Mouse (Mus musculus) bone marrow, adult 2 months (tissue): ENCODE measurements around the gene Setd6. TPM values are rescaled to one million over a fixed set of nuclear protein-coding genes. Genes with fewer than 3 reads are reported as not detected.

Experiments
- H3K27ac ChIP-seq: fragments of 200-500 bp; 2 replicates; pipeline ENCODE4 v1.5.1; 2012; ENCODE audit warnings: low read depth, mild to moderate bottlenecking, control low read depth, inconsistent platforms, low read length; ENCODE audit not compliant: control insufficient read depth, poor library complexity, insufficient read depth
- H3K4me1 ChIP-seq: fragments of 200-500 bp; 2 replicates; pipeline ENCODE4 v1.6.1; 2011; ENCODE audit warnings: low read length; ENCODE audit not compliant: control insufficient read depth, insufficient read depth
- H3K4me3 ChIP-seq: fragments of 200-500 bp; replicated peaks from 2 replicates; pipeline ENCODE3; 2011; ENCODE audit warnings: mild to moderate bottlenecking, low read depth, low read length, control low read depth; ENCODE audit not compliant: control insufficient read depth
- CTCF ChIP-seq: fragments of 200-500 bp; IDR thresholded peaks from 2 replicates; pipeline ENCODE4 v1.5.1; 2011; ENCODE audit warnings: low read length, control low read depth; ENCODE audit not compliant: control insufficient read depth, insufficient read depth
- POLR2A ChIP-seq: fragments of 200-500 bp; IDR thresholded peaks from 2 replicates; pipeline ENCODE4 v1.6.1; 2011; ENCODE audit warnings: low read depth, mild to moderate bottlenecking, control low read depth, low read length, borderline replicate concordance; ENCODE audit not compliant: control insufficient read depth
- WGBS: fragments of 180-500 bp; shearing (Covaris S2); methylation state at CpG from one replicate; pipeline ENCODE4 v1.1.7; 2018; 5-methylcytosine and 5-hydroxymethylcytosine counted together
- polyA plus RNA-seq: library from polyadenylated mRNA; stranded (reverse); fragments of >200 nt; gene quantifications from 2 replicates; pipeline ENCODE4 v1.2.4, GENCODE M21; 2011; ENCODE audit warnings: low replicate concordance; ENCODE audit not compliant: missing spikeins, insufficient read depth, insufficient read length

Setd6 gene
- polyA plus RNA-seq, 1 experiment: 34.7 TPM

DNA sequence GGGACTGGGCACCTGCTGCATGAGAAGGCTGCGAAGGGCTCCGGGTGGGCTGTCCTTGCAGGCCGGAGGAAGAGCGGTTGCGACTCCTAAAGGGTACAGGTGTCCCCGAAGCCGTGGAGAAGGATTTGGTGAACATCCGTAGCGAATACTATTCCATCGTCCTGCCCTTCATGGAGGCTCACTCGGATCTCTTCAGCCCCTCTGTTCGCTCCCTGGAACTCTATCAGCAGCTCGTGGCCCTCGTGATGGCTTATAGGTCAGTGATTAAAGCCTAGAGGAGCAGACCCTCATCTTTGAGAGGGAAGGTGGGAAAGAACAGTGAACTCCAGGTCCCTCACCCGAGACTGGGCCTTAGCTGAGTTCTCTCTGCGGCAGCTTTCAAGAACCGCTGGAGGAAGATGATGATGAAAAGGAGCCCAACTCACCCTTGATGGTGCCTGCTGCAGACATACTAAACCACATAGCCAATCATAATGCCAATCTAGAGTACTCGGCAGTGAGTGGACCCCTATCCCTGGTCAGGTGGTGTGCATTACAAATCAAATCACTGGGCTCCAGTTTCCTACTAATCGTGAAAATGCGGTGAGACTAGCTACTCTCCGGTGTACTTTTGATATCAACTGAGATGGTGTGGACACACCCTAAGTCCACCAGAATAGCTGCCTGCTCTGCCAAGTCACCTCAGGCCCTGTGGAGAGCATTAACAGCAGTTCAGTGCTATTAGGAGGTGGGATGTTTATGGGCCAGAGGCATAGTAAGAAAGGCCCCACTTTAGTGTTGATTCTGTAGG lies 1.1 kb downstream of the Setd6 start:
- Histone ChIP-seq H3K4me1 (no peaks in the 10 kb centered on the region), H3K27ac (no peak overlapping the region; the same call in 1 of the 2 replicates), H3K4me3 (no peak overlapping the region)
- 32% methylated on average over 21 of the region's 21 CpGs for WGBS
- TF ChIP-seq POLR2A (no peak), CTCF (no peak)

DNA sequence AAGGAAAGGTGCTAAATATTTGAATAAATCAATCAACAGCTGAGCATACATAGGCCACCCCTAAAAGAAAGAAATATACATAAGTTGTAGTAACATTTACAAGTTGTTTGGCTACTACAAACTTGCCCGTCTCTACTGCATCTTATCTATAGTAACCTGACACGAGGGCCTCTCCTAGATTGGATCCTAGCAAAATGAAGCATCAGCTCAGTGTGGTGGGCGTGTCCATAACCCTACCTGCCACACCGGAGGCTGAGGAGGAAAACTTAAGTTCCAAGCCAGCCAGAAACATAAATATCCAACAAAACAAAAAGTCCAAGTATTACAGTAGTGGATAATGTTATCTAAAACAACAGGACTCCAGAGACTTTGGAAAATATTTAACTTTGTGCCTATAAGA lies 11.9 kb downstream of the Setd6 start:
- TF ChIP-seq CTCF: no peak
- TF ChIP-seq POLR2A: no peak
- Histone ChIP-seq H3K27ac (no peak overlapping the region), H3K4me3 (no peak overlapping the region), H3K4me1 (no peaks in the 10 kb centered on the region)
- 76% methylated on average over 4 of the region's 4 CpGs for WGBS

GRCm38 (mm10) chr8:95738596-95738995 lies 22.9 kb downstream of the Setd6 start:
- no peaks in the 10 kb centered on the region for H3K4me1 ChIP-seq
- TF ChIP-seq POLR2A: no peak
- TF ChIP-seq CTCF: no peak
- no peak overlapping the region for H3K4me3 ChIP-seq
- WGBS: 84% methylated on average over 7 of the region's 7 CpGs
- no peak overlapping the region for H3K27ac ChIP-seq

- TF ChIP-seq POLR2A (no peak), CTCF (no peak)
- Histone ChIP-seq H3K4me3 (no peak overlapping the region), H3K4me1 (no peaks in the 10 kb centered on the region), H3K27ac (no peak overlapping the region)
- 94% methylated on average over 7 of the region's 7 CpGs for WGBS
Measured at GRCm38 (mm10) chr8:95741732-95742131, 26.1 kb downstream of the Setd6 start.

GRCm38 (mm10) chr8:95748028-95748427 lies 32.3 kb downstream of the Setd6 start:
- 91% methylated on average over 4 of the region's 4 CpGs for WGBS
- Histone ChIP-seq H3K27ac (no peak overlapping the region), H3K4me3 (no peak overlapping the region), H3K4me1 (no peaks in the 10 kb centered on the region)
- TF ChIP-seq CTCF (no peak), POLR2A (no peak)

- 92% methylated on average over 1 of the region's 1 CpGs for WGBS
- Histone ChIP-seq H3K27ac (no peak overlapping the region), H3K4me1 (no peaks in the 10 kb centered on the region), H3K4me3 (no peak overlapping the region)
- no peak for TF ChIP-seq POLR2A
- no peak for TF ChIP-seq CTCF
Measured at GRCm38 (mm10) chr8:95751924-95752323, 36.2 kb downstream of the Setd6 start.

DNA sequence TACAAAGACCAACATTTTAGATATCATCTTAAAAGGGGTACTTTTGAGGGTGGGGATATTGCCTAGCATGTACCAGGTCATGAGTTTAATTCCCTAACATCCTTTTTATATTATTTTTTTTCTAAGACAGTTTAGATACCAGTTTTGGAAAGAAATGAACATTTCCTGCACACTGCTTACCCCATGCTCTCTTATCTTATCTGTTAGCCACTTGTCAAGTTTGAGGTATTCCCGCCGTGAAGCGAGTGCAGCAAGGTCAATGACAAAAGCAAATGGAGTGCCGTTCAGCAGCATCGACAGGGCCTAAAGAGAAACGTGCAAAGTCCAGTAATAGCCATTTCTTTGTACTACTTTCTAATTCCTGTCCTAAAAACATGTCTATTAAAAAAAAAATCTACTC lies 44.6 kb downstream of the Setd6 start:
- Histone ChIP-seq H3K4me3 (no peak overlapping the region), H3K27ac (no peak overlapping the region), H3K4me1 (no peaks in the 10 kb centered on the region)
- TF ChIP-seq CTCF (no peak), POLR2A (no peak)
- WGBS: 58% methylated on average over 6 of the region's 6 CpGs

- TF ChIP-seq POLR2A (no peak), CTCF (no peak)
- Histone ChIP-seq H3K4me3 (no peak overlapping the region), H3K4me1 (no peaks in the 10 kb centered on the region), H3K27ac (no peak overlapping the region)
- 86% methylated on average over 1 of the region's 1 CpGs for WGBS
Measured at GRCm38 (mm10) chr8:95764133-95764532, 48.5 kb downstream of the Setd6 start.

Other genes with a start within 250 kb of the Setd6 start
- 16.6 and 26.1 TPM in 2 replicates for gene Csnk2a2, start 225.8 kb upstream of the Setd6 start, polyA plus RNA-seq
- not detected in 2 replicates for gene Ccdc113, start 181.8 kb upstream of the Setd6 start, polyA plus RNA-seq
- not detected in 2 replicates for gene Prss54, start 139.5 kb upstream of the Setd6 start, polyA plus RNA-seq
- 10.9 and 14.8 TPM in 2 replicates for gene Gins3, start 82.4 kb upstream of the Setd6 start, polyA plus RNA-seq
- 1.0 and 3.5 TPM in 2 replicates for gene Ndrg4, start 38.9 kb upstream of the Setd6 start, polyA plus RNA-seq
- gene Cnot1, start 91.6 kb downstream of the Setd6 start, polyA plus RNA-seq: 26.7 and 56.3 TPM in 2 replicates
- gene Sap18b, start 109.5 kb downstream of the Setd6 start, polyA plus RNA-seq: 2.8 and 29.2 TPM in 2 replicates
- 1.9 and 3.0 TPM in 2 replicates for gene Slc38a7, start 137.7 kb downstream of the Setd6 start, polyA plus RNA-seq
- 19.1 and 43.1 TPM in 2 replicates for gene Got2, start 172.7 kb downstream of the Setd6 start, polyA plus RNA-seq